ENCODE assay signal across 11 mouse cellular contexts in the genomic region with DNA sequence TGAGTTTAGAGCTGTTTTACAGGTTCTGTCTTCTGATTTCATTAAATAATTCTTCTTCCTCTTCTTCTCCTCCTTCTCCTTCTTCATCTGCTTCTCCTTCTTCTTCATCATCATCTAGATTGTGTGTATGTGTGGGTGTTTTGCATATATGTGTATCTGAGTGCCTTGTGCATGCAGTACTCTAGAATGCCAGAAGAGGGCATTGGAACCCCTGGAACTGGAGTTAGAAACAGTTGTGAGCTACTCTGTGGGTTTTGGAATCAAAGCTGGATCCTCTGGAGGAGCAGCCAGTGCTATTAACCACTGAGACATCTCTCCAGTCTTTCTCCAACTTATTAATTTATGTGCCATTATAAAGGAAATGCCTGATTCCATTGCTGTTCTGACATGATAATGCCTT.
DNase-seq lines count a peak whose midpoint lies in the region; ATAC-seq and TF ChIP-seq lines count a peak whose summit lies in the region.
"Had no signal": no experiment of that assay in that cellular context is flagged by ENCODE, and none has a peak within 500 bp of the region (broad histone marks: within the 10 kb centered on the region; RNA-seq: fewer than 3 reads in every experiment).

No protein-coding gene starts in this region.

- CTCF ChIA-PET in Patski (lab: Charles Lee): interaction anchor here (1.6 kb wide), 1 partner anchor 163 kb away, joined by 4 read pairs; no protein-coding TSS in a partner anchor

- no peak overlapping the region for H3K4me3 ChIP-seq in heart, embryonic 11.5 days (ENCODE audit: low read depth, low read length)
- no peak overlapping the region for H3K4me3 ChIP-seq in liver, adult 2 months (ENCODE audit: insufficient read depth, low read depth, low read length)
- H3K4me3 ChIP-seq in liver, embryonic 11.5 days (ENCODE audit: low read depth, low read length): no peak overlapping the region
- H3K4me3 ChIP-seq in limb, embryonic 10.5 days: no peak overlapping the region
- H3K4me3 ChIP-seq: limb, embryonic 13.5 days; midbrain, embryonic 13.5 days had no signal

- POLR2A ChIA-PET in Patski (lab: Charles Lee): no interaction called here

- TF ChIP-seq POLR2A in liver, adult 2 months (IDR thresholded peaks at IDR 0.05; ENCODE audit: extremely low read depth, insufficient read depth, low read length): no peak

- no peak overlapping the region for H3K9ac ChIP-seq in heart, embryonic 11.5 days (ENCODE audit: low read depth, low read length)
- no peak overlapping the region for H3K9ac ChIP-seq in liver, adult 2 months (ENCODE audit: low read depth, low read length)
- no peak overlapping the region for H3K9ac ChIP-seq in liver, embryonic 11.5 days (ENCODE audit: low read depth, low read length)
- H3K9ac ChIP-seq: limb, embryonic 13.5 days; midbrain, embryonic 13.5 days had no signal

- no peaks in the 10 kb centered on the region for H3K27me3 ChIP-seq in heart, embryonic 11.5 days (ENCODE audit: control insufficient read depth, insufficient read depth, low read length)
- no peaks in the 10 kb centered on the region for H3K27me3 ChIP-seq in liver, adult 2 months (ENCODE audit: control insufficient read depth, insufficient read depth, low read length)
- no peaks in the 10 kb centered on the region for H3K27me3 ChIP-seq in liver, embryonic 11.5 days (replicated peaks; ENCODE audit: control insufficient read depth, insufficient read depth, low read length)
- H3K27me3 ChIP-seq in Patski: peaks cover 21% of the 10 kb centered on the region
- no peaks in the 10 kb centered on the region for H3K27me3 ChIP-seq in limb, embryonic 10.5 days (ENCODE audit: low read depth, poor library complexity, severe bottlenecking)
- H3K27me3 ChIP-seq: limb, embryonic 13.5 days; midbrain, embryonic 13.5 days had no signal

- no peaks in the 10 kb centered on the region for H3K36me3 ChIP-seq in heart, embryonic 11.5 days (ENCODE audit: control insufficient read depth, insufficient read depth, low read length)
- H3K36me3 ChIP-seq in liver, adult 2 months (ENCODE audit: control insufficient read depth, insufficient read depth, low read length): no peaks in the 10 kb centered on the region
- H3K36me3 ChIP-seq in liver, embryonic 11.5 days (ENCODE audit: control insufficient read depth, insufficient read depth, low read length): no peaks in the 10 kb centered on the region
- no peaks in the 10 kb centered on the region for H3K36me3 ChIP-seq in limb, embryonic 10.5 days
- H3K36me3 ChIP-seq: limb, embryonic 13.5 days; midbrain, embryonic 13.5 days had no signal

- no peak for ATAC-seq in heart, embryonic 11.5 days (replicated peaks; ENCODE audit: insufficient number of reproducible peaks, low FRiP score, low TSS enrichment)
- no peak for ATAC-seq in liver, embryonic 11.5 days (replicated peaks; ENCODE audit: low FRiP score)
- no peak for ATAC-seq in Patski
- ATAC-seq: midbrain, embryonic 13.5 days had no signal

- no peaks in the 10 kb centered on the region for H3K9me3 ChIP-seq in heart, embryonic 11.5 days (replicated peaks; ENCODE audit: control insufficient read depth, low read length)
- no peaks in the 10 kb centered on the region for H3K9me3 ChIP-seq in liver, embryonic 11.5 days (ENCODE audit: control insufficient read depth, low read length)
- no peaks in the 10 kb centered on the region for H3K9me3 ChIP-seq in limb, embryonic 10.5 days (replicated peaks)
- H3K9me3 ChIP-seq: limb, embryonic 13.5 days; midbrain, embryonic 13.5 days had no signal

- in situ Hi-C loops in Patski (cut with MboI; ENCODE audit: low pct_unique_long_range_greater_than_20kb): no loop called here

- no peak overlapping the region for H3K27ac ChIP-seq in heart, embryonic 11.5 days (ENCODE audit: low read depth, low read length)
- no peak overlapping the region for H3K27ac ChIP-seq in liver, adult 2 months (replicated peaks; ENCODE audit: insufficient read depth, low read depth, low read length)
- H3K27ac ChIP-seq in liver, embryonic 11.5 days (ENCODE audit: low read depth, low read length): no peak overlapping the region
- no peak overlapping the region for H3K27ac ChIP-seq in limb, embryonic 10.5 days
- H3K27ac ChIP-seq: limb, embryonic 13.5 days; midbrain, embryonic 13.5 days had no signal

- H3K4me1 ChIP-seq in heart, embryonic 11.5 days (ENCODE audit: control insufficient read depth, insufficient read depth, low read length): no peaks in the 10 kb centered on the region
- H3K4me1 ChIP-seq in liver, adult 2 months (ENCODE audit: control insufficient read depth, insufficient read depth, low read length): no peaks in the 10 kb centered on the region
- H3K4me1 ChIP-seq in liver, embryonic 11.5 days (replicated peaks; ENCODE audit: control insufficient read depth, insufficient read depth, low read length): no peaks in the 10 kb centered on the region
- H3K4me1 ChIP-seq in limb, embryonic 10.5 days: no peaks in the 10 kb centered on the region
- H3K4me1 ChIP-seq: limb, embryonic 13.5 days; midbrain, embryonic 13.5 days had no signal

- no peak for TF ChIP-seq CTCF in liver, adult 2 months (IDR thresholded peaks at IDR 0.05; ENCODE audit: low read depth, low read length)
- TF ChIP-seq CTCF in Patski (IDR thresholded peaks at IDR 0.05): peak; percentile 63

- H3K79me2 ChIP-seq in liver, adult 2 months (ENCODE audit: control insufficient read depth, insufficient read depth, low read length): no peaks in the 10 kb centered on the region

- H3K4me2 ChIP-seq in heart, embryonic 11.5 days: no peak overlapping the region
- no peak overlapping the region for H3K4me2 ChIP-seq in liver, embryonic 11.5 days
- H3K4me2 ChIP-seq: limb, embryonic 13.5 days; midbrain, embryonic 13.5 days had no signal

- DNase-seq in heart, adult 11 months: peak; percentile 14
- peak; percentile 22 for DNase-seq in liver, adult 2 months (ENCODE audit: extremely low read depth, low read depth, low spot score)
- no peak for DNase-seq in liver, embryonic 11.5 days (ENCODE audit: low spot score)
- no peak for DNase-seq in Patski (ENCODE audit: low read depth, low spot score)
- DNase-seq in limb, embryonic 10.5 days (ENCODE audit: low spot score): peak; percentile 30
- no peak for DNase-seq in right cerebral cortex, postnatal 14 days
- DNase-seq in natural killer cell, adult 2 months (ENCODE audit: low spot score in 2 of 2): no peak
- DNase-seq: spleen, adult 18-20 months had no signal

Comparison
In these comparisons a context has a peak if more than half of its experiments do, and no peak if none do; other contexts are left out.
1. DNase-seq: peak in heart, adult 11 months (single experiment), liver, adult 2 months (single experiment) and limb, embryonic 10.5 days (single experiment); none in liver, embryonic 11.5 days (single experiment), Patski (single experiment), right cerebral cortex, postnatal 14 days (single experiment) and natural killer cell, adult 2 months (0 of 2).